Mouse (Mus musculus): Measurements from ENCODE around the gene Fign. TPM values are rescaled to one million over a fixed set of nuclear protein-coding genes. Genes with fewer than 3 reads are reported as not detected.

The Fign gene
- 3.5 TPM for polyA plus RNA-seq (2014; fragmentation: Illumina TruSeq; extraction: RNeasy Lipid Tissue Mini Kit (QIAGEN cat#74804); ENCODE audit: low read depth, low replicate concordance)

GRCm38 (mm10) chr2:64097937-64098617 lies at the start of gene Fign:
Fign (minus strand) TSS chr2:64098038.

Data from kidney, adult 10 weeks (tissue).